Mouse (Mus musculus): ENCODE measurements at regions not wholly inside any gene's neighbourhood (a gene's known extent, or its start where the extent isn't known, plus 50 kb on each side); places are given as distances from the start of the nearest gene placed in this dataset.

DNA sequence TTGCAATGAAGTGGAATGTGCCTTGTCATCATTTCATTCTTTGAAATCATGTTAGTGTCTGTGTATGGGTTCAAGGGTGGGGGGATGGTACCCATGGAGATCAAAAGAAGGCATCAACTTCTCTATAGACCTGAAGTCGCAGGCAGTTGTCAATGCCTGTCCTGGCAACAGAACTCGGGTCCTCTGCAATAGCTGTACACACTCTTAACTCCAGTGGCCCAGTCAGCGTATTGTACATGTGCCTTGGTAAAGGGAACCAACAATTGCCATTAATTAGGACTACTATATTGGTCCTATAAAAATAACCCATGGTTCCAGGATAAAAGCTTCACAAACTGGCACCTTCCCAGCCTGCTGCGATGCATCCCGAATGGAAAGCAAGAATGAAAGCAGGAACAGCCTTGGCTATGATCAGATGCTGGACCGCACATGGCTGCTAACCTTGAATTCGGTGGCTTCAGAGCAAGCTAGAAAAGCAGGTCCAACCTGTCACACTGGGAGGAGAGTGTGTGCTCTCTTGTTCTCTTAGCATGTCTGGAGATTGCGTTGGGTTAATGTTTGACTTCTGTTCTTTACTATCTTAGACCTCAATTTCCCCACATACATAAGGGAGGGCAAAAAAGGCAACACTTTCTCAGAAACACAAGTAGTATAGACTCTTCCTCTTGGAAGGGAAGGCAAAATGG is 107.0 kb downstream of the Nufip1 start:
- H3K36me3 ChIP-seq (ENCODE audit: control insufficient read depth, insufficient read depth, low read length): no peaks in the 10 kb centered on the region
- H3K4me1 ChIP-seq (ENCODE audit: control insufficient read depth, insufficient read depth, low read length): no peaks in the 10 kb centered on the region
- no peak overlapping the region for H3K9ac ChIP-seq (ENCODE audit: low read length)
- no peak for ATAC-seq (ENCODE audit: insufficient number of reproducible peaks, low FRiP score, low TSS enrichment, low read depth)
- no peak for DNase-seq (ENCODE audit: low spot score)
- H3K4me2 ChIP-seq (ENCODE audit: low read depth, severe bottlenecking): no peak overlapping the region
- H3K9me3 ChIP-seq (ENCODE audit: control insufficient read depth, low read length): no peaks in the 10 kb centered on the region
- H3K27me3 ChIP-seq (ENCODE audit: control insufficient read depth, insufficient read depth, low read length): no peaks in the 10 kb centered on the region
- H3K4me3 ChIP-seq (ENCODE audit: low read depth, low read length): no peak overlapping the region
- H3K27ac ChIP-seq (replicated peaks; ENCODE audit: low read depth, low read length): no peak overlapping the region
- 90% methylated on average over 8 of the region's 8 CpGs for WGBS

DNA sequence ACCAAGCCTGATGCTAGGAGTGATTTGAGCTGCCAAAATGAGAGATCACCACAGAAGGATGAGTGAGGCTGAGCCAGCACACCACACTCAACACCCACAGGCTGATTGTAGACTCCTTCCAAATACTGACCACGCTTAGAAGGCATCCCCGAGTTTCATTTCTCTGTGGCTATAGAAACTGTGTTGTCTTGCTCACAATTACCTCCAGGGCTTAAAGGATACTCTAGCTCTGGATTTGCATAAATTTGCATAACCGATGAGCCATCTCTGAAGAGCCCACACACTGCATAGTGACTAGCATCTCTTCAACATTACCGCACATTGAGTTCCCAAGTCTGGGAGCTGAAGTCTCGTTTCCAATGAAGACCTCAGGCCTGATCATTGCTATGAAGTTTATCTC is 110.3 kb downstream of the Nufip1 start:
- no peaks in the 10 kb centered on the region for H3K4me1 ChIP-seq (ENCODE audit: control insufficient read depth, insufficient read depth, low read length)
- no peak for DNase-seq (ENCODE audit: low spot score)
- no peak overlapping the region for H3K27ac ChIP-seq (replicated peaks; ENCODE audit: low read depth, low read length)
- no peak for ATAC-seq (ENCODE audit: insufficient number of reproducible peaks, low FRiP score, low TSS enrichment, low read depth)
- no peak overlapping the region for H3K4me3 ChIP-seq (ENCODE audit: low read depth, low read length)
- no peak overlapping the region for H3K9ac ChIP-seq (ENCODE audit: low read length)
- no peaks in the 10 kb centered on the region for H3K27me3 ChIP-seq (ENCODE audit: control insufficient read depth, insufficient read depth, low read length)
- no peak overlapping the region for H3K4me2 ChIP-seq (ENCODE audit: low read depth, severe bottlenecking)
- H3K9me3 ChIP-seq (ENCODE audit: control insufficient read depth, low read length): no peaks in the 10 kb centered on the region
- 83% methylated on average over 5 of the region's 5 CpGs for WGBS
- H3K36me3 ChIP-seq (ENCODE audit: control insufficient read depth, insufficient read depth, low read length): no peaks in the 10 kb centered on the region

DNA sequence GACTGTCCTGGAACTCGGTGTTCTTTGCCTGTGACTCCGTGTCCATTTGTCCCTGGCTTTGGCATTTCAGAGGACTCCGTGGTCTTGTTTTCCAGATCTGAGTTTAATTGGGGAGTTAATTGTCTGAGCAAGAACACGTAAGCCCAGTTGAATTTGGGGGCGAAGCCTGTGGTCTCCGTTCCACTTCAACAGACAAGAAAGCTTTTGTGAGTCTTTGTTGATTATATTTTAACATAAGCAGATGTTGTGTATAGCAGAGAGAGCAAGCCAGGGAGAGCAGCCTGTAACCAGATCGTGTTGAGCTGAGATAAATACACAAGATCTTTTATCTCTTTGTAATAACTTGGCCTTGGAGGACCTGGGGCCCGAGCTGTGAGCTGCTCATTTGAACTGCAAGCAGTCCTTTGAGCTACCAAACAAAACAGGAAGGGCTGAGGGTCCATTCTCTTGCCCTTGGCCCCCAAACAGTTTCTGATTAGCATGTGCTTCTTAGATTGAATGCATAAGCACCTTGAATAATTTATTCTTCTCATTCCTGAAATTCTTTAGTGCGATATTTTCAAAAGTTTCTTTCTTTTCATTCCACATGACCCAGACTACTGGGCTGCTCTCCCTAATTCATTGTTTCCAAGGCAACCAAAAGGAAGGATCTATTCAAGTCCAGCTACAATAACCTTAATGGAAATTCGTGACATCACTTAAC is 111.1 kb downstream of the Nufip1 start:
- no peak overlapping the region for H3K4me2 ChIP-seq (ENCODE audit: low read depth, severe bottlenecking)
- ATAC-seq (ENCODE audit: insufficient number of reproducible peaks, low FRiP score, low TSS enrichment, low read depth) (no peak), DNase-seq (ENCODE audit: low spot score) (no peak)
- H3K36me3 ChIP-seq (ENCODE audit: control insufficient read depth, insufficient read depth, low read length): no peaks in the 10 kb centered on the region
- H3K4me1 ChIP-seq (ENCODE audit: control insufficient read depth, insufficient read depth, low read length): no peaks in the 10 kb centered on the region
- H3K9me3 ChIP-seq (ENCODE audit: control insufficient read depth, low read length): no peaks in the 10 kb centered on the region
- H3K27ac ChIP-seq (replicated peaks; ENCODE audit: low read depth, low read length): no peak overlapping the region
- WGBS: 77% methylated on average over 10 of the region's 10 CpGs
- H3K4me3 ChIP-seq (ENCODE audit: low read depth, low read length): no peak overlapping the region
- no peaks in the 10 kb centered on the region for H3K27me3 ChIP-seq (ENCODE audit: control insufficient read depth, insufficient read depth, low read length)
- no peak overlapping the region for H3K9ac ChIP-seq (ENCODE audit: low read length)

DNA sequence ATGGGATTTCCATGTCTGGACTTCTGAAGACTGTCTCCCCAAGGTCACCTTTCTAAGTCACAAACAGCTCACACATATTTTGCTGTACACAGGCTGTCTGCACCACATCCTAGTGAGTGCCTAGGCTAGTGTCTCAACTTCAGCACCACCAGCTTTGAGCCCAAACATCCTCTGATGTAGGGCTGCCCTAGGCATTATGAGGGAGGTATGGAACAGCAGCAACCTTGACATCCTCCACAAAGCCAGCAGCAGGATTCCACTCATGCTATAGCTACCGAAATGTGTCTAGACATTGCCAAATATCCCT is 111.6 kb downstream of the Nufip1 start:
- Histone ChIP-seq H3K4me3 (ENCODE audit: low read depth, low read length) (no peak overlapping the region), H3K4me1 (ENCODE audit: control insufficient read depth, insufficient read depth, low read length) (no peaks in the 10 kb centered on the region), H3K9ac (ENCODE audit: low read length) (no peak overlapping the region), H3K27ac (replicated peaks; ENCODE audit: low read depth, low read length) (no peak overlapping the region), H3K27me3 (ENCODE audit: control insufficient read depth, insufficient read depth, low read length) (no peaks in the 10 kb centered on the region), H3K9me3 (ENCODE audit: control insufficient read depth, low read length) (no peaks in the 10 kb centered on the region), H3K4me2 (ENCODE audit: low read depth, severe bottlenecking) (no peak overlapping the region), H3K36me3 (ENCODE audit: control insufficient read depth, insufficient read depth, low read length) (no peaks in the 10 kb centered on the region)
- DNase-seq (ENCODE audit: low spot score): no peak
- WGBS: 92% methylated on average over 1 of the region's 1 CpGs
- no peak for ATAC-seq (ENCODE audit: insufficient number of reproducible peaks, low FRiP score, low TSS enrichment, low read depth)

DNA sequence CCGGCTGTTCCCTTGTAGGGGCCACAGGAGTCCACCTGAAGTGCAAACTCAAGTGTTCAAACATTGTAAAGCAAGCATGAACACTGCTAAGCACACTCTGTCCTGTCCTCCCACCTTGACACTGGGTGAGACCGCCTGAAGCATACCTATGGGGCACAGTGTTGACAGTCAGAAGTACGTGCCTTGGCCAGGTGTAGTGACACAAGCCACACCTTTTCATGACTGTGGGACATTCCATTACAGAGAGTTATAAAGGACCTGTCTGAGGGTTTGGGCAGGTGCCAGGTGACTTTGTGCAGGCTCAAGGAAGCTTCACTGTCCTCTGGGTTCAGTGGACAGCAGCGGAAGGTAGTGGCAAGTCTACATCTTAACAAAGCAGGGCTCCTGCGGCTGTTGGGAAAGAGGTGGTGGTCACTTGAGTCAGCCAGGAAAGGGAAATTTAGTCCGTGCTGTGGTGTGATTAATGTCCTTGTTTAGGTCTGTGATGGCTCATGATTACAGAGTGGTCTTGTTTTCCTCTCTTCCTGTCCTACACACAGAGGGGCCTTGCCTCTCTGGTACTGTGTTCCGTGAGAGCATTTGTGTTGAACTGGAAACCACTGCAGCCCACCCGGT is 112.5 kb downstream of the Nufip1 start:
- Histone ChIP-seq H3K4me2 (ENCODE audit: low read depth, severe bottlenecking) (no peak overlapping the region), H3K9ac (ENCODE audit: low read length) (no peak overlapping the region), H3K4me3 (ENCODE audit: low read depth, low read length) (no peak overlapping the region), H3K9me3 (ENCODE audit: control insufficient read depth, low read length) (no peaks in the 10 kb centered on the region), H3K36me3 (ENCODE audit: control insufficient read depth, insufficient read depth, low read length) (no peaks in the 10 kb centered on the region), H3K4me1 (ENCODE audit: control insufficient read depth, insufficient read depth, low read length) (no peaks in the 10 kb centered on the region), H3K27ac (replicated peaks; ENCODE audit: low read depth, low read length) (no peak overlapping the region), H3K27me3 (ENCODE audit: control insufficient read depth, insufficient read depth, low read length) (no peaks in the 10 kb centered on the region)
- no peak for DNase-seq (ENCODE audit: low spot score)
- no peak for ATAC-seq (ENCODE audit: insufficient number of reproducible peaks, low FRiP score, low TSS enrichment, low read depth)
- 81% methylated on average over 8 of the region's 8 CpGs for WGBS

DNA sequence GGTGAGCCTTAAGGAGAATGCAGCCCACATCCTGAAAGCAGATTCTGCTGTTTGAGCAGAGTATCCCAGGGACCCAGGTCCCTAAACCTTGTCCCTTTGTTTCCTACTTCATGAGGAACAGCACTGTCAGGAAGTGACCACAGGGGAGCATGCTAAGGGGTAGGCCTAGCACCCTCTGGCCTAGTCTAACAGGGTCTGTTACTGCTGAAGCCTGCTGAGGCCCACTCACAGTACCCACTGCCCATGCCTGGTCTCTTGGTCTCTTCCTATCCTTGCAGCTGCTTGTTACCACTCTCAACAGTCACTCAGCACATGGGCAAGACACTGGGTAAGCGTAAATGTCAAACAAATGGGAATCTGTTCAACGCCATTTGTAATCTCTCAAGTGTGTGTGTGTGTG is 113.2 kb downstream of the Nufip1 start:
- 89% methylated on average over 2 of the region's 2 CpGs for WGBS

DNA sequence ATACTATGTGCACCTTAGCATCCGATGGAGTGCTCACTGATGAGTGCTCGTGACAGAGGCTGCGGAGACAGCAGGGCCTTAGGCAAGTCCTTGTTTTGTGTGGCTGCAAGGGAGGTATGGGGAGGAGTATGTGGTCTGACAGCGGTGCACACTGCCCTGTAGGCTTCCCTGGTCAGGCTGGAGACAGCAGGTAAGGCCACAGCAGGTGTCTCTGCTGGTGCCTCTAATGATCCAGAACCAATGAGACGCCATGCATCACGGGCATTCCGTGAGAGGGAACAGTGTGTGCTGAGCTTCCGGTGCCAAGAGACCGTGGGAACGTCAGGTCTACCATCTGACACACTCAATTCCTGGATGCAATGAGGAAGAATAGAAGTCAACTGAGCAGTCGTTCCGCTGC is 114.8 kb downstream of the Nufip1 start:
- DNase-seq (ENCODE audit: low spot score): no peak
- WGBS: 83% methylated on average over 12 of the region's 12 CpGs
- Histone ChIP-seq H3K27ac (replicated peaks; ENCODE audit: low read depth, low read length) (no peak overlapping the region), H3K27me3 (ENCODE audit: control insufficient read depth, insufficient read depth, low read length) (no peaks in the 10 kb centered on the region), H3K4me2 (ENCODE audit: low read depth, severe bottlenecking) (no peak overlapping the region), H3K4me3 (ENCODE audit: low read depth, low read length) (no peak overlapping the region), H3K9me3 (ENCODE audit: control insufficient read depth, low read length) (no peaks in the 10 kb centered on the region), H3K9ac (ENCODE audit: low read length) (no peak overlapping the region), H3K36me3 (ENCODE audit: control insufficient read depth, insufficient read depth, low read length) (no peaks in the 10 kb centered on the region), H3K4me1 (ENCODE audit: control insufficient read depth, insufficient read depth, low read length) (no peaks in the 10 kb centered on the region)
- ATAC-seq (ENCODE audit: insufficient number of reproducible peaks, low FRiP score, low TSS enrichment, low read depth): no peak

More for the DNA sequence above, 113.2 kb downstream of the Nufip1 start:
- H3K27ac ChIP-seq (replicated peaks; ENCODE audit: low read depth, low read length): no peak overlapping the region
- no peak for DNase-seq (ENCODE audit: low spot score)
- H3K9ac ChIP-seq (ENCODE audit: low read length): no peak overlapping the region
- H3K4me1 ChIP-seq (ENCODE audit: control insufficient read depth, insufficient read depth, low read length): no peaks in the 10 kb centered on the region
- no peaks in the 10 kb centered on the region for H3K36me3 ChIP-seq (ENCODE audit: control insufficient read depth, insufficient read depth, low read length)
- no peaks in the 10 kb centered on the region for H3K9me3 ChIP-seq (ENCODE audit: control insufficient read depth, low read length)
- H3K4me3 ChIP-seq (ENCODE audit: low read depth, low read length): no peak overlapping the region
- no peaks in the 10 kb centered on the region for H3K27me3 ChIP-seq (ENCODE audit: control insufficient read depth, insufficient read depth, low read length)
- ATAC-seq (ENCODE audit: insufficient number of reproducible peaks, low FRiP score, low TSS enrichment, low read depth): no peak
- no peak overlapping the region for H3K4me2 ChIP-seq (ENCODE audit: low read depth, severe bottlenecking)

DNA sequence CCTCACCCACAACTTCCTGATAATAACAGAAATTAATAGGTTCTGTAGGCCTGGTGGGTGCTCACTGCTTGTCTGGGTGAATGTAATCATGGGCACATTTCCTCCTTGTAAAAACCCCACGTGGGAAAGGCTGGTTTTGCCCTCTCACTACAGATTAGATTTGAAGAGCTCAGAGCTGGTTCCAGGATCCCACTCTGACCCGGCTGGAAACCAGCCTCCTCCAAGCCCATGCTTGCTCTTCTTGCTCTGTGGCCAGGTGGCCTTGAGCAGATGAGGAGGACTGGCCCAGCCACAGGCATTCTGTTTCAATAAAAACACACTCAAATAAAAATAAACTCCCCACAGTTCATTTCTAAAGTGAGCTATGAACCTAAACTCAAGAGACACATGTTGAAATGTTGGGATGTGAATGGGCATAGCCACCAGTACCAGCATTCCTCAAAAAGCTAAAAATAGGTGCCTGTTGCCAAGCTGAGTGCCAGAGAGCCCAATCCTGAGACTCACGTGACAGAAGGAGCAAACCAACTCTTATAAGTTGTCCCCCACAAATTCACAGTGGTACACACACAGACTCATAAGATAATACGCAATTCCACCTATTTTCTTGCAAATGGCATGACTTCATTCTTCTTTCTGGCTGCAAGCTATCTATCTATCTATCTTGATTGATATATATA is 116.1 kb downstream of the Nufip1 start:
- Histone ChIP-seq H3K4me1 (ENCODE audit: control insufficient read depth, insufficient read depth, low read length) (no peaks in the 10 kb centered on the region), H3K27me3 (ENCODE audit: control insufficient read depth, insufficient read depth, low read length) (no peaks in the 10 kb centered on the region), H3K9ac (ENCODE audit: low read length) (no peak overlapping the region), H3K36me3 (ENCODE audit: control insufficient read depth, insufficient read depth, low read length) (no peaks in the 10 kb centered on the region), H3K9me3 (ENCODE audit: control insufficient read depth, low read length) (no peaks in the 10 kb centered on the region), H3K4me3 (ENCODE audit: low read depth, low read length) (no peak overlapping the region), H3K27ac (replicated peaks; ENCODE audit: low read depth, low read length) (no peak overlapping the region), H3K4me2 (ENCODE audit: low read depth, severe bottlenecking) (no peak overlapping the region)
- DNase-seq (ENCODE audit: low spot score): no peak
- WGBS: 74% methylated on average over 4 of the region's 4 CpGs
- ATAC-seq (ENCODE audit: insufficient number of reproducible peaks, low FRiP score, low TSS enrichment, low read depth): no peak
